Mouse (Mus musculus) right cerebral cortex, postnatal 10 days (tissue): ENCODE data around the gene Rab40c.
A peak's percentile ranks its signal among the peaks of the same experiment; 100 is the strongest.

Source experiments
- DNase-seq, 2 experiments: peaks; one replicate each; pipeline ENCODE4 v3.0.0; 2021; ENCODE audit warnings: low spot score in 2 of 2

The Rab40c gene

GRCm38 (mm10) chr17:25900193-25900592 is 19.3 kb downstream of the Rab40c start:
- DNase-seq, result no peak

DNA sequence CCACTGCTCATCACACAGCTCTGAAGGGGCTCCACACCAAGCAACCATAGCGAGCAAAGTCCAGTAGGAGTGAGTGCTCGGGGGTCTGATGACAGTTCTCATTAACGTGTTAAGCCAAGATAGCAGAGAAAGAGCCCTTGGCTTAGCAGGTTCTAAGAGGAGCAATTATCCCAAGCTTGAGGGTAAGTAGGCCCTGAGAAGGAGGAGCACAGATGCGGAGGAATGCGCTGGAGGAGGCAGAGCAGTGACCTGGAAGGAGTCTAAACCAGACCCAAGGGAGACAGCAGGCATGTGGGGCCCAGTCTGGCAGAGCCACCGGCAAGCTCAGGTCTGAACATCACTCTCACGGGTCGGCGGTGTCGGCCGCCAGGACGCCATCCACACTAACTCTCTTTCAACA is 23.6 kb downstream of the Rab40c start:
- no peak for DNase-seq

- no peak for DNase-seq
These were observed 24.1 kb downstream of the Rab40c start for GRCm38 (mm10) chr17:25895415-25895814.

DNA sequence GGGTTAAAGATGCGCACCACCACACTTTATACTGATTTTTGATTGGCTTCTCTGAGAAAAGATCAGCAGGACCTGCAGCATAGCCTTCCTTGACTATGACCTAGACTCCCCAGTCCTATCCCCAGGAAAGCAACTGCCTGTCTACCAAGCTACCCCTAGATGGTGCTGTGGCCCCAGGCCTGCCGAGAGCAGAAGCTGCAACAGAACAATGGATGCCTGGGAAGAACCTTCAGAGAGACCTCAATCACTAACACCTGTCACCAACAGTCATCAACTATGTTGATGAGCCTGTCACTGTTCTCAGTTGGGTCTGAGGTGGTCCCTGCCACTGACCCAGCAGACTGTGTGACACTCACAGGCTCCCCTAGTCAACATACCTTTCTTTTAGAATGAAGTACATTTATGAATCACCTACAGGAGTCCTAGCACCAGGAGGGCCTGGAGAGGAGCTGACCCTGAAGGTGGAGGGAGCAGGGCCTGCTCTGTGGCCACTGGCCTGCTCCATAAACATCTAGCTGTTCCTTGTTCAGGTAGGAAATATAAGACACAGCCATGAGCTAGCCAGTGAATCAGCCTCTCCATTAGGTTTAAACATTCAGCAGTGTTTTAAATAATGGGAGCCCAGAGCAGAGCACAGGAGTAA is 25.4 kb downstream of the Rab40c start:
- peak; percentile 73 to 80 for DNase-seq

- DNase-seq, result no peak
These were observed 30.7 kb downstream of the Rab40c start for GRCm38 (mm10) chr17:25888837-25889236.

GRCm38 (mm10) chr17:25887467-25887866 is 32.1 kb downstream of the Rab40c start:
- no peak for DNase-seq

DNA sequence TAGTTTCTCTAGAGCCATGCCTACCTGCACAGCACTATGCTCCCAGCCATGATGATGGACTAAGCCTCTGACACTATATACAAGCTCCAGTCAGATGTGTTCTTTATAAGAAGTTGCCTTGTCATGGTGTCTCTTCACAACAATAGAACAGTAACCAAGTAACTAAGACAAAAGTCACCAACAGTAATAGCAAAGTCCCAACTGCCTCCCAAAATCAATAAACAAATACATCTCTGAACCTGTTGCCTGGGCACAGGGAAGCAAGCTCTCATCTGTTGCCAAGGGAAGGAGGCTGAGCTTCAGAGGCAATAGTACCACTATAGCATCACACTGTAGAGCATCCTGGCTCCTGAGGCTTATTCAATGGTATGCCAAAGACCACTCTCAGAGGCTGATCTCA is 32.7 kb downstream of the Rab40c start:
- DNase-seq, result no peak

DNA sequence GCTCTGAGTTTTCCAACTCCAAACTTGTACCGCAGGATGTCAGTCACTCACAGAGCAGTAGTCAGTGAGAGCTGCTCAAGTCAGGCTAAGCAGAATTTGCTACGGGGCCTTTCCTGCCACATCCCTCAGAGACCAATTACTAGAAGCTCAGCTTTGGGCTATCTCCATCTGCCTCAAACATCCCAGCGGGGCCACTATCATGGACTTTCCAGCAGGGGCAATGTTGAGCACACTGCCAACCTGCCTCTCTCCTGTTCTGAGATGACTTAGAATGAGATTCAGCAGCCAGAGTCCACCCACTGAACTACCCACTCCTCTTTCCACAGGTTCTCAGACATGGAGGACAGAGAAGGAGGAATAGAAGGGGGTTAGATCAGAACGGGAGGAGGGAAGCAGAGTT is 33.9 kb downstream of the Rab40c start:
- no peak for DNase-seq

GRCm38 (mm10) chr17:25883824-25884223 is 35.7 kb downstream of the Rab40c start:
- DNase-seq, result no peak

DNA sequence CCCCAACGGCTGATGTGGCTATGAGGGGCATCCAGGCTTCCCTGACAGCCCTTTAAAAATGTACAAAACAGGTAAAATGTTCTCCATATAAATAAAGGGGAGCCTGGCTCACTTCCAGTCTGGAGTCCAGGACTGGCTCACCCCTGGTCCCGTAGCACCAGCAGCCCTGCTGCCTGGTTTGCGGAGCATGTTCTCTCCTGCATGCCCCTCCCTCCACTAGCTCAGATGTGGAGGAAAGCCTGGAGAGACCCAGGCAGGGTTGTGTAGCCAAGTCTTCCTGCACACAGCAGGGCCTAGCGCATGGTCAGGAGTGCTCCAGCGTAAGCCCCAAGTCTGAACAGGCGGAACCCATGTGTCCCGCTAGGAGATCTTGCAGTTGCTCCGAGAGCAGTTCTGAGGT is 36.3 kb downstream of the Rab40c start:
- no peak for DNase-seq

- no peak for DNase-seq
These were observed 37.2 kb downstream of the Rab40c start for GRCm38 (mm10) chr17:25882306-25882705.

- no peak for DNase-seq
These were observed 37.8 kb downstream of the Rab40c start for GRCm38 (mm10) chr17:25881691-25882090.

DNA sequence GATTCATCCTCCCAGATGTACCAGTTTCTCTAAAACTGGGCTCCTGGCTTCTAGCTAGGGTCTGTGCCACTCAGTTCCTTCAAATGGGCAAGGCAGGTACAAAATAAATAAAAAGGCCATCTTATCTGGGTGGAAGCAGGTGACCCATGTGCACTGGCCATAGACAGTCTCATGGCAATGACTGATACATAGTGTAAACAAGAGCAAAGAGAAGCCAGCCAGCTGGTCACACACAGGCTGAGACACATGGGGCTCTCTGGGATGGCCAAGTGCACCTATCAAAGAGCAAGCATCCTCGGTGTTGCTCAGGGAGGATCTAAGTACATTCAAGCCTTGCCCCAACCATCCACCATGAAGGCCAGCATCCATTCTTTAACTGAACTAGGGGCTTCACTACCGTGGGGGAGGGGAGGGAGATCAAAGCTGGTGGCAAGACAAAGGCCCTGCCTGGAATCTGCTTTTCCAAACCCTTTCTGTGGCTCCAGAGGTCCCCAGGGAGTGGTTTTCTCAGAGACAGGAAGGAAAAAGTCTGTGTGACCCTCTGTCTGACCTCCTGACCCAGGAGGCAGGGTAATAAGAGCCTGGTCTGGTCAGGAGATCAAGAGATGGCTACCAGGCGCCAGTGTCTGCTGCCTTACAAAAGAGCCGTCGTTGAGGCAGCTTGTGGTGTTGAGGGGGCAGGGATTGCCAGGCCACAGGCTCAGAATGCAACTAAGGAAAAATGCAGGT is 38.5 kb downstream of the Rab40c start:
- no peak for DNase-seq

GRCm38 (mm10) chr17:25880196-25880910 is 39.2 kb downstream of the Rab40c start, which contains the start of gene Wfikkn1:
Gene Wfikkn1 (minus strand): TSS chr17:25880858.
- no peak for DNase-seq

GRCm38 (mm10) chr17:25879750-25880149 is 39.8 kb downstream of the Rab40c start:
- no peak for DNase-seq

GRCm38 (mm10) chr17:25879261-25879660 is 40.3 kb downstream of the Rab40c start:
- DNase-seq, result peak; percentile 63 to 73

GRCm38 (mm10) chr17:25878611-25879180 is 40.8 kb downstream of the Rab40c start:
- no peak for DNase-seq

- peak in 1 of 2 experiments; percentile 64 for DNase-seq
These were observed 41.6 kb downstream of the Rab40c start for GRCm38 (mm10) chr17:25877741-25878610.

DNA sequence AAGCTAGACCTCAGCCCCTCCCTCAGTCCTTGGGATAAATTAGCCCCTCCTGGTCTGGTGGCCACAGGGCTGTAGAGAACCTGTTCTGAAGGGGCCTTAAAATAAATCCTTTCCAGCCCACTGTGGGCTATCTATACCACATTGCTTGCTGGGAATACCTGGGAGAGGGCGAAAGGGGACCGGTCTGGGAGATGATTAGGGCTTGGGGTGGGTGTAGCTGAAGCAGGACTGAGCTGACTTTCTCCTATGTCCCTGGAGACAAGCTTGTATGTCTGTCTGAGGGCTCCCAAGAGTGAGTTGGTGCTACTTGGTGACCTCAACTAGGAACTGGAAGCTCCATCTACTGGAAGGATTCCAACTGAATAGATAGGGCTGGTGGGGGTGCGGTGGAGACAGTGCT is 42.5 kb downstream of the Rab40c start:
- no peak for DNase-seq

- DNase-seq, result no peak
These were observed 43.1 kb downstream of the Rab40c start for GRCm38 (mm10) chr17:25876347-25876915.
